Mouse (Mus musculus) adrenal gland, postnatal 4 days (tissue): ENCODE data around the gene Bid. TPM values are rescaled to one million over a fixed set of nuclear protein-coding genes. Genes with fewer than 3 reads are reported as not detected.

ENCODE experiments used
- DNase-seq, 2 experiments: peaks; one replicate each; pipeline ENCODE4 v3.0.0; 2021 to 2022; ENCODE audit warnings: low spot score in 2 of 2, mixed read lengths in 2 of 2
- long read RNA-seq, 2 experiments: library from polyadenylated mRNA; stranded (forward); transcript quantifications; one replicate each; pipeline ENCODE4 v2.0.0; 2021
- total RNA-seq, 2 experiments: library from RNA; stranded (reverse); gene quantifications; 2 replicates each; pipeline ENCODE4 v1.2.3; 2021

Gene Bid
- 10 to 100 TPM; 13.4 to 16.8 TPM for total RNA-seq
- long read RNA-seq, experiment 1, transcript Bid-201 (6 exons, 2,189 nt): major isoform, 27 of 33 reads
- long read RNA-seq, experiment 1, partial matches to known transcripts: 5 of 33 reads
- long read RNA-seq, experiment 1, other reads (novel, unspliced or antisense): 1 of 33 reads
- long read RNA-seq, experiment 2, transcript Bid-201 (6 exons, 2,189 nt): major isoform, 44 of 62 reads
- long read RNA-seq, experiment 2, partial matches to known transcripts: 1 of 62 reads
- long read RNA-seq, experiment 2, other reads (novel, unspliced or antisense): 17 of 62 reads

- peak; percentile 80 to 87 for DNase-seq
These were observed at the start of gene Bid for GRCm38 (mm10) chr6:120916074-120916971. TSS of gene Bid (minus strand) at chr6:120916853.

GRCm38 (mm10) chr6:120965814-120966213 is 49.2 kb upstream of the Bid start:
- no peak for DNase-seq

GRCm38 (mm10) chr6:120964179-120964578 is 47.5 kb upstream of the Bid start:
- no peak for DNase-seq

- no peak for DNase-seq
These were observed 43.8 kb upstream of the Bid start for GRCm38 (mm10) chr6:120960338-120961030.

DNA sequence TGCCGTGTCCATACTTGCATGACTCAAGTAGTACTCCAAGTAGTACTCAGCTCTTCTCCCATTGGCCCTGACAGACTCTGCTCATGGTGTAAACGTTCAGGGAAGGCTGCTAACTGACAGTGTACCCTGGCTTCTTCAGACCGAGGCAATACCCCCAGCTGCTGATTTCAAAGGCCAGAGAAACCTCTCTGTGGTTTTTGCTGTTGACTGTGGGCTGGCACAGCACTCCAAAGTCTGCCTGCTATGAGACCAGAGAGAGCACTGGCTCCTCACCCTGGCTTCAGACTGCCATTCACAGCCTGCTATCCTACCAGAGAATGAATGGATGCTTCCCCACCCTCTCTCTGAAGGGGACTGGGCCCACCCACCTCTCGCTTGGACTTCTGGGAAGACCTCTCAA is 40.7 kb upstream of the Bid start:
- no peak for DNase-seq

DNA sequence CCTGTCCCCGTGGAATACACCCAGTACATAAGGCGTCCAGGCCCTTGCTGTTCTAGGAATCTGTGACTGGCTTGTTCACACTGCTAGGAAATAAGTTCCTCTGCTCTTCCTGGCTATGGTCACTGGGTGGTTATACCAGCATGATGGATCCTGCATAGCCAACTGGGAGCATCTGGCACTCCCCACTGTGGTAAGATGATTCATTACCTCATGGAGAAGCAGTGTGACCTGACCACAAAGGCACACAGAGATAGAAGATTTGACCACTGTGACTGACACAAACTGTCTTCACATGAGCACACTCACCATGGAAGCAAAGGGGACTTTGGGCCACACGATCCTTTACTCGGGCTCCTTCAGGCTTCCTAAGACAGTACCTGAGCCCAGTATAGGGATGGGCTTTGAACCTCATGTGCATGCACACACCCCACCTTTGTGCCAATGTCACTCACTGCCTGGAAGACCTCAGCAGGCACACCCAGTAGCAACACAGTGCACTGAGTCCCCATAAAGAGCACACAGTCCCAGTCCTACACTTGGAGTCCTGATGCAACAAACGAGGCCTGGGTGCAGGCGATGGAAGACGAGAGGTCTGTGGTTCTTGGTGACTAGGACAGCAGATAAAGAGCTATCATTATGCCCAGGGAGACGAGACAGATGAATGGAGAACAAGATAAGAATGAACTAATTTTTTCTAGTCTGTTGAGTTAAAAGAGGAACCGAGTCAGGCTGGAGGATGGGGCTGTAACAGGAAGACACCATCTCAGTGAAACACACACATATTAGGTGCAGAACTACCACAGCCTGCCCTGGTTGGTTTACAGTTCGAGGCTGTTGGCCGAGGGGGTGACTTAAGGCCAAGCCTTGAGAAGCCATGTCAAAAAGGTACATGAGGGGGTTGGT is 39.9 kb upstream of the Bid start:
- DNase-seq: no peak

DNA sequence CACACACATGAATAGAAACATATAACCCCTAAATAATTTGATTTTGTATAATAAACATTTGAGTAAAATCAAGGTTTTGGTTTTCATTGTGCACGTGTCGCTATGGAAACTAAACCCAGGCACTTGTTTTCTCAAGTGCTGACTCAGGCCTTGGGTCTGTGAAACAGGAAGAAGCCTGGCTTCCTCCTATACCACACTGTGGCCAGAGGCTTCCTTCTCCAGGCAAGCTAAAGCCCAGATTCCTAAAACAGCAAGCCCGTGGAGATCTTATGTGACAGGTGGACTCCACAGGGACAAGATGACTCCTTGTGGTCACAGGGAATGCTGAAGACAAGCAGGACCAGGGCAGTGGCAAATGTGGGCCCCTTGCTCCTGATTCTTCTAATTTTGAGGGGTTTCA is 38.6 kb upstream of the Bid start:
- DNase-seq: no peak

GRCm38 (mm10) chr6:120954241-120954640 is 37.6 kb upstream of the Bid start:
- no peak for DNase-seq

GRCm38 (mm10) chr6:120952475-120952874 is 35.8 kb upstream of the Bid start:
- DNase-seq: no peak

DNA sequence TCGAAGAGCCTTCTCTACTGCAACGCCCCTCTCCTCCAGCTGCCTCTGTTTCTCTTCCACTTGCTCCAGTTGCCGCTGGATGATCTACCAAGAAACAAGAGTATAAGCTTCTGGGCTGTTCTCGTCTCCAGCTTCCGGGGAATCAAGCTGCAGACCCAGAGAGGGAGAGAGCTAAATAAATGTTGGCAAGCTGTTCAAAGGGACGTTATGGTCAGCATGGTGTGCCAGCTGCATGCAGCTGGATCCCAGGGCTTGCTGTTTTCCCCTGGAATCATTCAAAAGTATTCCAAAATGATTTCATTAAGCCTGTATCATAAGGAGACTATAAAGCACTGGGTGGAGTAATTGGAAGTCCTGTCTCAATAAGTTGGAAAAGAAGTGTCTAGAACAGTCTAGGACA is 34.7 kb upstream of the Bid start:
- DNase-seq: no peak

DNA sequence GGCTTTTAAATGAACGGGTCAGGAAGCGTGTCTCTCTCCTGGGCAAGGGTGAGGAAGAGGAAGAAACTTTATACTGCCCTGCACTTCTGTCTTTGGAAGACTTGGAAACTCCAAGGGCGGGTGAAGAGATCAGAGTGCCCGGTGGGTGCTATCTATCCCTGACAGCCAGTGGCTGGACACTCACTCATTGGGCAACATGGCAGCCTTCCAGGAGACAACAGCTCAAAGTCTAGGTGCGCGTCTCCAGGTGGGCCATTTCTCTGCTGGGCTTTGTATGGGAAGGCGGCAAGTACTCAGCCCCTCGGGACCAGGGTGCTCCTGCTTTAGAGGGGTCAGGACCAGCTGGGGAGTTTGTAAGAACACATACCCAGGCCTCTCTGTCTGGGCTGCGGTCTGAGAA is 28.9 kb upstream of the Bid start:
- no peak for DNase-seq

DNA sequence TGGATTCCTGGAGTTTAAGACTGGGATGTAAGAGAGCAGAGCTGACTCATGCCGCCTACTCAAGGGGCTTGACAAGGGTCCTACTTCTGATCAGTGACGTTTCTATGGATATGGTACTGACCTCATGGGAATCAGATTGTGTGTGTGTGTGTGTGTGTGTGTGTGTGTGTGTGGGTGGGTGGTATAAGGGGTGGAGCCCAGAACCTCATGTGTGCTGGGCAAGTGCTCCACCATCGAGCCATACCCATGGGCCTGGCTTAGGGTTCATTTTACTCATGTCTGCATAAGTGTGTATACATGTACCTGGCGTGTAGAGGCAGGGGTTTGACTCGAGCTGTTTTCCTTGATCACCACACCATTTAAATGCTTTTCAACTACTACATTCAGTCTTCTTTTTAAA is 27.3 kb upstream of the Bid start:
- no peak for DNase-seq

DNA sequence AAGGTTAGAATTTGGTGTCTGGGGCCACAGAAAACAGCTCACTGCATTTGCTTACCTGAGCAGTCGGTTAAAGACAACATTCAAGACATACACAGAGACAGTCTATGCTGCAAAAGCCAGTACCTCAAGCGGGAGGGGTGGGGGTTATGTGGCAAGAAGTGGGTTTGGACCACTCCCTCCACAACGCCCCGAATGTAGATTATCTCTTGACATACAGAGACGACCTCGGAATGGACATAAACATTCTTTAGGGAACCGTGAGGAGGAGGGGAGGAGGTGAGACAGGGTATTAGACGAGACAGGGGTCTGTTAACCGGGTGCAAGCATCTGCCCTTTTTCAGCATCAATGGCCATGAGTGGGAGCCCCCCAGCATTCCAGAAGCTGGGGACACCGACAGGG is 26.9 kb upstream of the Bid start:
- DNase-seq: no peak

- DNase-seq: no peak
These were observed 26.4 kb upstream of the Bid start for GRCm38 (mm10) chr6:120943079-120943478.

DNA sequence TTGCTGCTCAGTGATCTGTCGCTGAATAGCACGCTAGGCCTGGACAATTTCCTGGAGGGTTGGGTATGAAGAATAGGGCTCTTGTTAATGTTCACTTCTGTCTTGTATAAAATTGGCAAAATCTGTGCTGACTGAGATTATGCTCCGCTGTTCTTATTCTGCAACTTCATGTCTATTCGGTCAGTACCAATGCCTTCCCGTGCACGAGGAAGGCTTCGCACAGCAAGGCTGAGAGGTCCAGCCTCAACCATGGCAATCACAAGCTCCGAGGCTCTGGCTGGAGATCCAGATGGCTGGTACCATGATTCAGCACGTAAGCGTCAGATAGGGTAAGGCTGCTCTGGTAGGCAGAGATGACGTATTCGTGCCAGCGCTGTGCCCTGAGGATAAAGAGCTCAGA is 24.9 kb upstream of the Bid start:
- DNase-seq: no peak

DNA sequence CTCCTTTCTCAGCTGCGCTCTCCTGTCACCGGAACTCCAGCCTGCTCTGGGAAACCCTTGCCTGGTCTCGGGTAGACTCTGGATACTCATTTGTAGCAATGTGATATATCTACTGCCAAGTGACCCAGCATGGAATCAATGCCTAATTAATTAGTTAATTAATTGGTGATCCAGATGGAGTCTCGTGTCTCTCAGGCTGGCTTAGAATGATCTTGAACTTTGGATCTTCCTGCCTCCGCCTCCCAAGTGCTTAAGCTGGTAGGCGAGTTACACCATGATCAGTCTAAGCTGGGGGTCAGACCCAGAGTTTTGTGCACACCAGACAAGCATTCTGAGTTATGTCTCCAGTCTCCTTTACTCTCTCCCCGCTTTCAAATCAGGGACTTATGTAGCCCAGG is 24.4 kb upstream of the Bid start:
- DNase-seq: no peak

GRCm38 (mm10) chr6:120940446-120941083 is 23.9 kb upstream of the Bid start:
- DNase-seq: no peak

GRCm38 (mm10) chr6:120939783-120940182 is 23.1 kb upstream of the Bid start:
- no peak for DNase-seq

- DNase-seq: no peak
These were observed 22.3 kb upstream of the Bid start for GRCm38 (mm10) chr6:120938763-120939450.
